Mouse (Mus musculus): Measurements from ENCODE around the gene Tldc1. TPM values are rescaled to one million over a fixed set of nuclear protein-coding genes. Genes with fewer than 3 reads are reported as not detected.

Tldc1 gene
- polyA plus RNA-seq, 2 experiments: 1.3 to 2.7 TPM

DNA sequence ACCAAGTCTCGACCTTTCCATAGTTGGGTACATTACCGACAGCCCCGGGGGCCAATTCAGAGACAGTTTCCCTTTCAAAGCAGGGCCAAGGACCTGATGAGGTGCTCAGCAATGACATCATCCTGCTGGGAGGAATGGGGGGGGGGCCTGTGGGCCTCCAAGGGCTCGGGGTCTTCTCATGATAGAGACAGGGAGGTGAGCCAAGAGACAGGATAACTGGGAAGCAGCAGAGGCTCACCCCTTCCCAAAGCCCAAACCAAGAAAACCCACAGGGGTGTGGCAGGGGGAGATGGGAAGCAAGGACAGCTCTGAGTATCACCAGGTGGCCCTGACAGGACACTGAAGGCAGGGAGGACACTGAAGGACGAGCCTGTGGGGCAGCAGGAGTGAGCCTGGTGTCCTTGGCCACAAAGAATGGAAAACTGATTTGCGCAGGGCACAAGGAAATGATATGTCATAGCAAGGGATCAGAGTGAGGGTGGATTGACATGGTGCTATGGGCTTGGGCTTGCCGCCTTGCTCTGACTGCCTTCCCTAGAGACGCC, 49.8 kb downstream of the Tldc1 start:
- H3K27ac ChIP-seq: no peak overlapping the region
- no peaks in the 10 kb centered on the region for H3K36me3 ChIP-seq (replicated peaks; ENCODE audit: control insufficient read depth, insufficient read depth, low read depth)
- DNase-seq (ENCODE audit: low read depth in 3 of 3, low spot score in 3 of 3) (no peak), ATAC-seq (ENCODE audit: insufficient read depth) (no peak)
- H3K9me3 ChIP-seq (ENCODE audit: control insufficient read depth, low read length): no peaks in the 10 kb centered on the region
- no peak overlapping the region for H3K4me2 ChIP-seq (ENCODE audit: low read depth)
- WGBS (ENCODE audit: insufficient replicate concordance): 65% methylated on average over 8 of the region's 8 CpGs
- H3K4me3 ChIP-seq (ENCODE audit: insufficient read depth in 1 of 2, low read depth in 2 of 2, low read length in 2 of 2): no peak overlapping the region
- no peak overlapping the region for H3K9ac ChIP-seq (replicated peaks)
- no peaks in the 10 kb centered on the region for H3K27me3 ChIP-seq (ENCODE audit: control insufficient read depth, insufficient read depth, low read length)
- no peak for TF ChIP-seq EP300 (IDR thresholded peaks at IDR 0.05; ENCODE audit: low read depth)
- TF ChIP-seq CTCF (IDR thresholded peaks at IDR 0.05; ENCODE audit: low read depth): no peak
- peaks cover 0 to 11% of the 10 kb centered on the region in 2 experiments; a peak in 1 of 4 replicates for H3K4me1 ChIP-seq (replicated peaks; ENCODE audit: control insufficient read depth in 2 of 2, insufficient read depth in 2 of 2, low read length in 1 of 2)

DNA sequence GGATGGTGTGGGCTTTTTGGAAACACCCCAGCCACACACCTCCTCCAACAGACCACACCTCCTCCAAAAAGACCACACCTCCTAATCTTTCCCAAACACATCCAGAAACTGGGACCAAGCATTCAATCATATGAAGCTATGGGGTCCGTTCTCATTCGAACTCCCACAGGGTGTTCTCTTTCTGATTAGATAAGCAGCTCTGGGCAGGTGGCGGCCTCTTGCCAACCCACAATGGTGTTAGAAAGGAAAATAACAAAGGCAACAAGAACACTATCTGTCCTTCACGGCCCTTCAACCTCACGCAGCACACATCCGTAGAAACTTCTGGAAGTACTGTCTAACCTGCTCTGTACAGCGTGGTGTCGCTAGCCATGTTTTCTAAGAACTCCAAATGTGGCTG, 51.1 kb downstream of the Tldc1 start:
- ATAC-seq (ENCODE audit: insufficient read depth) (peak; percentile 80), DNase-seq (ENCODE audit: low read depth in 3 of 3, low spot score in 3 of 3) (peak in 2 of 3 experiments; percentile 9 to 17)
- H3K9me3 ChIP-seq (ENCODE audit: control insufficient read depth, low read length): no peaks in the 10 kb centered on the region
- peaks cover 0 to 11% of the 10 kb centered on the region in 2 experiments; a peak in 2 of 4 replicates for H3K4me1 ChIP-seq (replicated peaks; ENCODE audit: control insufficient read depth in 2 of 2, insufficient read depth in 2 of 2, low read length in 1 of 2)
- 14% methylated on average over 8 of the region's 8 CpGs for WGBS (ENCODE audit: insufficient replicate concordance)
- peak; percentile 54 for TF ChIP-seq EP300 (IDR thresholded peaks at IDR 0.05; ENCODE audit: low read depth)
- no peak for TF ChIP-seq CTCF (IDR thresholded peaks at IDR 0.05; ENCODE audit: low read depth)
- no peak overlapping the region for H3K4me3 ChIP-seq (ENCODE audit: insufficient read depth in 1 of 2, low read depth in 2 of 2, low read length in 2 of 2)
- no peaks in the 10 kb centered on the region for H3K36me3 ChIP-seq (replicated peaks; ENCODE audit: control insufficient read depth, insufficient read depth, low read depth)
- H3K27ac ChIP-seq: no peak overlapping the region
- H3K4me2 ChIP-seq (ENCODE audit: low read depth): no peak overlapping the region
- no peak overlapping the region for H3K9ac ChIP-seq (replicated peaks)
- H3K27me3 ChIP-seq (ENCODE audit: control insufficient read depth, insufficient read depth, low read length): no peaks in the 10 kb centered on the region

DNA sequence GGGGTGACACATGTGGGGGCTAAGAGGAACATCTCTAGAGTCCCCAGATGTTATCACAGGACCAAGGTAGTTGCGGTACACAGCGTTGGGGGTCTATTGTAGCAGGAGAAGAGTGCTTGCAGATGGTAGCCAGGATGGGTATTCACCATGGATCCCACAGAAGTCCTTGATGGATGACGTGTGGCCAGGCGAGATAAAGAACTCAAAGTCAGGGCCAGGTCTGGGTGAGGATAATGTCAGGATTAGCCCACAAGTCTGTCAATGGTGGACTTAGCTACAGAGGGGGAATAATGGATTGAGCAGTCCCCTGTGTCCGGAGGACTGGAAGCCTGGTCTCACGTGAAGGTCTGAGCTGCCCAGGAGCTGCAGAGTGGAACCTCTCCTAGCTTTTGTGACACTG, 53.6 kb downstream of the Tldc1 start:
- Histone ChIP-seq H3K36me3 (replicated peaks; ENCODE audit: control insufficient read depth, insufficient read depth, low read depth) (no peaks in the 10 kb centered on the region), H3K9me3 (ENCODE audit: control insufficient read depth, low read length) (no peaks in the 10 kb centered on the region), H3K27me3 (ENCODE audit: control insufficient read depth, insufficient read depth, low read length) (no peaks in the 10 kb centered on the region), H3K4me3 (ENCODE audit: insufficient read depth in 1 of 2, low read depth in 2 of 2, low read length in 2 of 2) (no peak overlapping the region), H3K9ac (replicated peaks) (no peak overlapping the region), H3K4me1 (replicated peaks; ENCODE audit: control insufficient read depth in 2 of 2, insufficient read depth in 2 of 2, low read length in 1 of 2) (peaks cover 0 to 11% of the 10 kb centered on the region in 2 experiments; a peak in 2 of 4 replicates), H3K27ac (no peak overlapping the region), H3K4me2 (ENCODE audit: low read depth) (no peak overlapping the region)
- no peak for ATAC-seq (ENCODE audit: insufficient read depth)
- WGBS (ENCODE audit: insufficient replicate concordance): 56% methylated on average over 6 of the region's 6 CpGs
- TF ChIP-seq CTCF (IDR thresholded peaks at IDR 0.05; ENCODE audit: low read depth): no peak
- no peak for TF ChIP-seq EP300 (IDR thresholded peaks at IDR 0.05; ENCODE audit: low read depth)
- DNase-seq (ENCODE audit: low read depth in 3 of 3, low spot score in 3 of 3): no peak

DNA sequence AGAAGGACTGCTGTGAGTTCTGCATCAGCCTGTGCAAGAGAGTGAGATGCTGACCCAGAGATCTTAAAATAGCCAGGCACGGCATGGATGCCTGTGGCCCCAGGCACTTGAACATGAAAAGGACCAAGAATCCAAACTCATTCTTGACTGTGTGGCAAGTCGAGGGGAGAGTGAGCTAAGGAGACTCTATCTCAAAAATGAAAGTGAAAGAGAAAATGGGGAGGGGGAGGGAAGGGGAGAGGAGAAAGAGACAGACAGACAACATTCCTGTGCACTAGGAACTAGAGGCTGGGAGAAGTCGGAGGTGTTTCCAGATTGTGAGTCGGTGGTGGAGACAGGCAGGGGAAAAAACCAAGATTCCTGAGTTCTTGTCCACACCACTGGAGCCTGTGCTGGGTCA, 54.5 kb downstream of the Tldc1 start:
- no peak for ATAC-seq (ENCODE audit: insufficient read depth)
- 43% methylated on average over 4 of the region's 4 CpGs for WGBS (ENCODE audit: insufficient replicate concordance)

DNA sequence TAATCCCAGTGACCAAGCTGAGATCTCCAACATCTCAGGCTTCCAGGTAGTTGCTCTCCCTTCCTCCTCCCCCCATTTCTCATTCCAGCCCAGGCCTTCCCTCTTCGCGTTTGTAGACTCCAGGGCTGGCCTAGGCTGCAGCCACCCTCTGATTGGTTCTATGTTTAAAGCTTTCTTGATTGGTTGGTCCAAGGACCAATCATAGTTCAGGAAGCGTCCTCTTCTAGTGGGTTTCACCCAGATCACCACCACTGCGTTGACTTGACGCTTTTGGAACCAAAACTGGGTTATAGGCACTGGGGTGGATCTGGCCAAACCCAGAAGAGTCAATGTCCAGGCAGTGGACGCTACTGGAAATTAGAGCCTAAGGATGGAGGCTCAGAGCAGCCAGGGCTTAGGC, 55.9 kb downstream of the Tldc1 start:
- TF ChIP-seq EP300 (IDR thresholded peaks at IDR 0.05; ENCODE audit: low read depth): no peak
- no peak for TF ChIP-seq CTCF (IDR thresholded peaks at IDR 0.05; ENCODE audit: low read depth)
- Histone ChIP-seq H3K9ac (replicated peaks) (no peak overlapping the region), H3K27ac (no peak overlapping the region), H3K4me2 (ENCODE audit: low read depth) (no peak overlapping the region), H3K27me3 (ENCODE audit: control insufficient read depth, insufficient read depth, low read length) (no peaks in the 10 kb centered on the region), H3K4me1 (replicated peaks; ENCODE audit: control insufficient read depth in 2 of 2, insufficient read depth in 2 of 2, low read length in 1 of 2) (peaks cover 0 to 13% of the 10 kb centered on the region in 2 experiments; a peak in 2 of 4 replicates), H3K9me3 (ENCODE audit: control insufficient read depth, low read length) (no peaks in the 10 kb centered on the region), H3K36me3 (replicated peaks; ENCODE audit: control insufficient read depth, insufficient read depth, low read depth) (no peaks in the 10 kb centered on the region), H3K4me3 (ENCODE audit: insufficient read depth in 1 of 2, low read depth in 2 of 2, low read length in 2 of 2) (no peak overlapping the region)
- DNase-seq (ENCODE audit: low read depth in 3 of 3, low spot score in 3 of 3): no peak
- ATAC-seq (ENCODE audit: insufficient read depth): no peak
- WGBS (ENCODE audit: insufficient replicate concordance): 39% methylated on average over 6 of the region's 6 CpGs

More for the DNA sequence above, 54.5 kb downstream of the Tldc1 start:
- Histone ChIP-seq H3K9me3 (ENCODE audit: control insufficient read depth, low read length) (no peaks in the 10 kb centered on the region), H3K4me2 (ENCODE audit: low read depth) (no peak overlapping the region), H3K27ac (no peak overlapping the region), H3K4me3 (ENCODE audit: insufficient read depth in 1 of 2, low read depth in 2 of 2, low read length in 2 of 2) (no peak overlapping the region), H3K4me1 (replicated peaks; ENCODE audit: control insufficient read depth in 2 of 2, insufficient read depth in 2 of 2, low read length in 1 of 2) (peaks cover 0 to 11% of the 10 kb centered on the region in 2 experiments; a peak in 2 of 4 replicates), H3K9ac (replicated peaks) (no peak overlapping the region), H3K36me3 (replicated peaks; ENCODE audit: control insufficient read depth, insufficient read depth, low read depth) (no peaks in the 10 kb centered on the region), H3K27me3 (ENCODE audit: control insufficient read depth, insufficient read depth, low read length) (no peaks in the 10 kb centered on the region)
- DNase-seq (ENCODE audit: low read depth in 3 of 3, low spot score in 3 of 3): no peak
- TF ChIP-seq CTCF (IDR thresholded peaks at IDR 0.05; ENCODE audit: low read depth) (no peak), EP300 (IDR thresholded peaks at IDR 0.05; ENCODE audit: low read depth) (no peak)

All from liver, embryonic 14.5 days (tissue).